In the genomic region with DNA sequence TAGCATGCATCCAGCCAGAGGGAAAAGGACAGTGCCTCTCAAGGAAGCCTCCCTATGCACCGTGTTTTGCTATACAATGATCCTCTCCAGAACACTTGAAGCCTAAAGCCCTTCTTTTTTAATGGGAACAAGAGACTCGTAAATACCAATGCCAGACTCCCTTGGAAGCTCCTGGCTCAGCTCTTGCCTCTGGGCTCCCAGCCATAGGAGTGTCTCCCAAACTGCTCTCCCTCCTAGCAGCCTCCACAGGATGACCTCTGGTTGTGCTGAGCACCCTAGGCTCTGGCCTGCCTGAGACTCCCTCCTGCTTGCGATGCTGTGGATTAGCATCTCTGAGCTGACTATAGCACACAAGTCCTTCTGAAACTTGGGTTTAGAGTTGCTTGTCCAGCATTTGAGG, we compare ENCODE assay signal across 10 mouse cellular contexts. TPM values are rescaled to one million over a fixed set of nuclear protein-coding genes. Genes with fewer than 3 reads are reported as not detected.
A peak's percentile ranks its signal among the peaks of the same experiment; 100 is the strongest.
DNase-seq lines count a peak whose midpoint lies in the region.
"Had no signal": no experiment of that assay in that cellular context is flagged by ENCODE, and none has a peak within 500 bp of the region (broad histone marks: within the 10 kb centered on the region; RNA-seq: fewer than 3 reads in every experiment).

No protein-coding gene starts in this region.

- DNase-seq in kidney, postnatal 10 days, result peak; percentile 59
- DNase-seq in kidney, adult 11 months, result no peak
- DNase-seq in cerebellum, adult 18-20 months, result peak; percentile 72 to 78
- DNase-seq in gastrocnemius, postnatal 10 days, result peak; percentile 70
- peak; percentile 61 for DNase-seq in ovary, postnatal 14 days (ENCODE audit: low spot score)
- DNase-seq in midbrain, embryonic 10.5 days (ENCODE audit: low spot score), result no peak
- no peak for DNase-seq in right cerebral cortex, adult 18-20 months
- no peak for DNase-seq in right cerebral cortex, adult 2 months (ENCODE audit: low spot score in 2 of 2)
- DNase-seq: right cerebral cortex, postnatal 4 days had no signal

- no peak overlapping the region for H3K27ac ChIP-seq in midbrain, embryonic 10.5 days (replicated peaks)
- H3K27ac ChIP-seq: midbrain, embryonic 12.5 days had no signal

- no peak overlapping the region for H3K4me3 ChIP-seq in midbrain, embryonic 10.5 days
- H3K4me3 ChIP-seq: midbrain, embryonic 12.5 days had no signal

- H3K9me3 ChIP-seq in midbrain, embryonic 10.5 days (replicated peaks), result no peaks in the 10 kb centered on the region
- H3K9me3 ChIP-seq: midbrain, embryonic 12.5 days had no signal

- H3K27me3 ChIP-seq in midbrain, embryonic 10.5 days (ENCODE audit: low read depth, poor library complexity, severe bottlenecking), result peaks cover 46% of the 10 kb centered on the region

- no peaks in the 10 kb centered on the region for H3K36me3 ChIP-seq in midbrain, embryonic 10.5 days
- H3K36me3 ChIP-seq: midbrain, embryonic 12.5 days had no signal

- H3K4me1 ChIP-seq in midbrain, embryonic 10.5 days, result peaks cover 47% of the 10 kb centered on the region

- 82% methylated on average over 3 of the region's 3 CpGs for WGBS in midbrain, embryonic 10.5 days

RNA-seq across cellular contexts. Expression of gene Rpusd4, which starts 44.9 kb away (rescaled TPM):
- 1 to 10 TPM; 6.9 to 8.1 TPM for total RNA-seq in gastrocnemius, postnatal 10 days (2021)
- 28.6 and 32.2 TPM in 2 replicates for polyA plus RNA-seq in midbrain, embryonic 10.5 days (2016; fragmentation: Nextera tagmentation; extraction: Ambion mirVana)

RNA-seq across cellular contexts. Expression of gene Fam118b, which starts 44.9 kb away (rescaled TPM):
- total RNA-seq in gastrocnemius, postnatal 10 days (2021), result 10 to 100 TPM; 27.2 to 28.7 TPM
- 71.7 and 72.7 TPM in 2 replicates for polyA plus RNA-seq in midbrain, embryonic 10.5 days (2016; fragmentation: Nextera tagmentation; extraction: Ambion mirVana)

Comparison
In these comparisons a context has a peak if more than half of its experiments do, and no peak if none do; other contexts are left out.
1. DNase-seq: peak in kidney, postnatal 10 days (single experiment), cerebellum, adult 18-20 months (2 of 2), gastrocnemius, postnatal 10 days (single experiment) and ovary, postnatal 14 days (single experiment); none in kidney, adult 11 months (single experiment), midbrain, embryonic 10.5 days (single experiment), right cerebral cortex, adult 18-20 months (single experiment) and right cerebral cortex, adult 2 months (0 of 2).